Mouse (Mus musculus) thymus, adult 2 months (tissue): ENCODE results near the gene Pcdh10. TPM values are rescaled to one million over a fixed set of nuclear protein-coding genes. Genes with fewer than 3 reads are reported as not detected.

Experiments used
- DNase-seq: peaks from one replicate; pipeline ENCODE4 v3.0.0; 2021
- H3K27ac ChIP-seq: fragments of 200-500 bp; 2 replicates; pipeline ENCODE4 v1.5.1; 2012; ENCODE audit warnings: low read length, control low read depth; ENCODE audit not compliant: control insufficient read depth, insufficient read depth
- H3K27me3 ChIP-seq: fragments of 200-500 bp; 2 replicates; pipeline ENCODE4 v1.6.1; 2012; ENCODE audit warnings: mild to moderate bottlenecking, low read length, moderate library complexity, mixed read lengths; ENCODE audit not compliant: control insufficient read depth, insufficient read depth
- H3K36me3 ChIP-seq: fragments of 200-500 bp; 2 replicates; pipeline ENCODE4 v1.6.1; 2012; ENCODE audit warnings: mild to moderate bottlenecking, low read length, moderate library complexity; ENCODE audit not compliant: control insufficient read depth, insufficient read depth
- H3K4me1 ChIP-seq: fragments of 200-500 bp; replicated peaks from 2 replicates; pipeline ENCODE4 v1.6.1; 2012; ENCODE audit warnings: low read length; ENCODE audit not compliant: control insufficient read depth, insufficient read depth
- H3K4me3 ChIP-seq: fragments of 200-500 bp; 2 replicates; pipeline ENCODE4 v1.5.1; 2012; ENCODE audit warnings: mild to moderate bottlenecking, low read length, control low read depth, moderate library complexity; ENCODE audit not compliant: control insufficient read depth, insufficient read depth
- CTCF ChIP-seq: fragments of 200-500 bp; IDR thresholded peaks from 2 replicates; pipeline ENCODE4 v1.5.1; 2012; ENCODE audit warnings: mild to moderate bottlenecking, control low read depth, low read length, moderate library complexity, borderline replicate concordance; ENCODE audit not compliant: control insufficient read depth, poor library complexity, insufficient read depth; ENCODE audit errors: extremely low read depth
- POLR2A ChIP-seq: fragments of 200-500 bp; IDR thresholded peaks from 2 replicates; pipeline ENCODE4 v1.6.1; 2012; ENCODE audit warnings: mild to moderate bottlenecking, low read length, control low read depth, moderate library complexity; ENCODE audit not compliant: control insufficient read depth, poor library complexity, insufficient read depth; ENCODE audit errors: extremely low read depth
- WGBS: fragments of 180-500 bp; shearing (Covaris S2); methylation state at CpG from one replicate; pipeline ENCODE4 v1.1.7; 2018; 5-methylcytosine and 5-hydroxymethylcytosine counted together
- polyA plus RNA-seq: library from polyadenylated mRNA; depleted of rRNA; stranded (reverse); fragments of >200 nt; gene quantifications from 2 replicates; pipeline ENCODE4 v1.2.3, GENCODE M21; 2012; rRNA removed

Pcdh10 gene
- polyA plus RNA-seq = 0.17 and 0.23 TPM in 2 replicates

GRCm38 (mm10) chr3:45378145-45378544, at the start of gene Pcdh10:
TSS of gene Pcdh10 (plus strand) at chr3:45378398.
- Histone ChIP-seq H3K4me1 (no peaks in the 10 kb centered on the region; the same call in 1 of the 2 replicates), H3K4me3 (no peak within 1 kb of the TSS), H3K36me3 (no peaks in the 10 kb centered on the region), H3K27me3 (no peaks in the 10 kb centered on the region; the same call in 1 of the 2 replicates), H3K27ac (no peak within 1 kb of the TSS)
- TF ChIP-seq POLR2A (no peak), CTCF (no peak)
- 1% methylated on average over 26 of the region's 26 CpGs for WGBS
- no peak for DNase-seq

GRCm38 (mm10) chr3:45355919-45356318, 22.3 kb upstream of the Pcdh10 start:
- WGBS = 96% methylated on average over 1 of the region's 1 CpGs
- no peaks in the 10 kb centered on the region for H3K36me3 ChIP-seq
- TF ChIP-seq CTCF (no peak), POLR2A (no peak)

GRCm38 (mm10) chr3:45368952-45369351, 9.2 kb upstream of the Pcdh10 start:
- Histone ChIP-seq H3K4me3 (no peak overlapping the region), H3K36me3 (no peaks in the 10 kb centered on the region), H3K27me3 (no peaks in the 10 kb centered on the region), H3K27ac (no peak overlapping the region), H3K4me1 (no peaks in the 10 kb centered on the region)
- TF ChIP-seq POLR2A = no peak
- TF ChIP-seq CTCF = no peak
- 75% methylated on average over 1 of the region's 1 CpGs for WGBS
- DNase-seq = no peak

More at GRCm38 (mm10) chr3:45355919-45356318, 22.3 kb upstream of the Pcdh10 start:
- no peaks in the 10 kb centered on the region for H3K27me3 ChIP-seq
- H3K27ac ChIP-seq = no peak overlapping the region
- no peak for DNase-seq
- no peaks in the 10 kb centered on the region for H3K4me1 ChIP-seq
- H3K4me3 ChIP-seq = no peak overlapping the region

- no peak for DNase-seq
- H3K36me3 ChIP-seq = no peaks in the 10 kb centered on the region
- TF ChIP-seq CTCF (no peak), POLR2A (no peak)
- H3K27me3 ChIP-seq = no peaks in the 10 kb centered on the region; the same call in 1 of the 2 replicates
- 2% methylated on average over 27 of the region's 27 CpGs for WGBS
- no peak overlapping the region for H3K4me3 ChIP-seq
- no peak overlapping the region for H3K27ac ChIP-seq
- no peaks in the 10 kb centered on the region; the same call in 1 of the 2 replicates for H3K4me1 ChIP-seq
Observed at GRCm38 (mm10) chr3:45375761-45376500, 2.3 kb upstream of the Pcdh10 start.

- H3K27ac ChIP-seq = no peak overlapping the region
- no peaks in the 10 kb centered on the region; the same call in 1 of the 2 replicates for H3K27me3 ChIP-seq
- DNase-seq = no peak
- no peak for TF ChIP-seq CTCF
- TF ChIP-seq POLR2A = no peak
- no peak overlapping the region for H3K4me3 ChIP-seq
- H3K36me3 ChIP-seq = no peaks in the 10 kb centered on the region
- H3K4me1 ChIP-seq = no peaks in the 10 kb centered on the region; the same call in 1 of the 2 replicates
- WGBS = 5% methylated on average over 59 of the region's 59 CpGs
Observed at GRCm38 (mm10) chr3:45376501-45377390, 1.5 kb upstream of the Pcdh10 start.

GRCm38 (mm10) chr3:45377391-45377998, 703 bp upstream of the Pcdh10 start:
- no peaks in the 10 kb centered on the region; the same call in 1 of the 2 replicates for H3K27me3 ChIP-seq
- H3K27ac ChIP-seq = no peak overlapping the region
- TF ChIP-seq POLR2A (no peak), CTCF (no peak)
- WGBS = 4% methylated on average over 26 of the region's 26 CpGs
- H3K4me1 ChIP-seq = no peaks in the 10 kb centered on the region; the same call in 1 of the 2 replicates
- no peak overlapping the region for H3K4me3 ChIP-seq
- DNase-seq = no peak
- no peaks in the 10 kb centered on the region for H3K36me3 ChIP-seq
